Mouse (Mus musculus) liver, embryonic 14.5 days (tissue): ENCODE results near the gene Tbcc. TPM values are rescaled to one million over a fixed set of nuclear protein-coding genes. Genes with fewer than 3 reads are reported as not detected.

Source experiments
- ATAC-seq: fragments of 200-750 bp; cut with Nextera tagmentation; 2 replicates; pipeline ENCODE4 v1.8.0; 2017; ENCODE audit warnings: moderate number of reproducible peaks, mild to moderate bottlenecking, moderate library complexity; ENCODE audit not compliant: insufficient read depth
- DNase-seq, 3 experiments: peaks; one replicate each; pipeline ENCODE4 v3.0.0-alpha.2; 2012 to 2013; ENCODE audit warnings: low read depth in 3 of 3, low spot score in 3 of 3
- H3K27ac ChIP-seq: fragments of 300-500 bp; sonication (generic); 2 replicates; pipeline ENCODE4 v1.5.1; 2014; ENCODE audit warnings: moderate library complexity, mild to moderate bottlenecking, control low read depth, inconsistent platforms
- H3K27me3 ChIP-seq: fragments of 300-500 bp; sonication (generic); 2 replicates; pipeline ENCODE4 v1.6.1; 2014; ENCODE audit warnings: mild to moderate bottlenecking, low read length, moderate library complexity; ENCODE audit not compliant: control insufficient read depth, insufficient read depth
- H3K36me3 ChIP-seq: fragments of 300-500 bp; sonication (generic); replicated peaks from 2 replicates; pipeline ENCODE4 v1.6.1; 2014; ENCODE audit warnings: low read depth; ENCODE audit not compliant: control insufficient read depth, insufficient read depth
- H3K4me1 ChIP-seq, 2 experiments: fragments of 200-500 bp in 1 of 2; fragments of 300-500 bp in 1 of 2; sonication (generic) in 1 of 2; replicated peaks; 2 replicates each; pipeline ENCODE4 v1.6.1; 2012 to 2014; ENCODE audit warnings: antibody characterized with exemption in 1 of 2, inconsistent platforms in 1 of 2, low read length in 1 of 2; ENCODE audit not compliant: control insufficient read depth in 2 of 2, insufficient read depth in 2 of 2
- H3K4me2 ChIP-seq: fragments of 300-500 bp; sonication (generic); 2 replicates; pipeline ENCODE4 v1.6.1; 2014; ENCODE audit warnings: low read depth, mild to moderate bottlenecking, control low read depth, moderate library complexity
- H3K4me3 ChIP-seq, 2 experiments: fragments of 200-500 bp in 1 of 2; fragments of 300-500 bp in 1 of 2; sonication (generic) in 1 of 2; 2 replicates each; pipeline ENCODE4 v1.5.1; 2012 to 2014; ENCODE audit warnings: low read depth in 2 of 2, low read length in 2 of 2, mild to moderate bottlenecking in 2 of 2, control low read depth in 1 of 2, inconsistent platforms in 1 of 2, moderate library complexity in 1 of 2; ENCODE audit not compliant: insufficient read depth in 1 of 2
- H3K9ac ChIP-seq: fragments of 300-500 bp; sonication (generic); replicated peaks from 2 replicates; pipeline ENCODE4 v1.6.1; 2014; ENCODE audit warnings: mild to moderate bottlenecking, control low read depth, moderate library complexity
- H3K9me3 ChIP-seq: fragments of 300-500 bp; sonication (generic); 2 replicates; pipeline ENCODE4 v1.6.1; 2016; ENCODE audit warnings: low read length, mixed read lengths; ENCODE audit not compliant: control insufficient read depth
- CTCF ChIP-seq: IDR thresholded peaks from 2 replicates; pipeline ENCODE4 v1.5.1; 2016; ENCODE audit warnings: antibody characterized with exemption, low read depth, control low read depth
- EP300 ChIP-seq: IDR thresholded peaks from 2 replicates; pipeline ENCODE4 v1.6.1; 2016; ENCODE audit warnings: antibody characterized with exemption, low read depth
- WGBS: fragments of 180-500 bp; shearing (Covaris S2); extraction: QIAGEN DNeasy Blood & Tissue Kit; methylation state at CpG from one replicate; pipeline ENCODE4 v1.1.7; 2014; ENCODE audit not compliant: insufficient replicate concordance; 5-methylcytosine and 5-hydroxymethylcytosine counted together
- polyA plus RNA-seq, 2 experiments: library from polyadenylated mRNA; depleted of rRNA in 1 of 2; stranded (reverse) in 1 of 2; unstranded in 1 of 2; fragments of >200 nt; fragmentation: Nextera tagmentation in 1 of 2; extraction: Ambion mirVana in 1 of 2; gene quantifications; 2 replicates each; pipeline versions ENCODE4 v1.2.1 to v1.2.3; 2012 to 2014

Tbcc gene
- polyA plus RNA-seq, 2 experiments, result 9.4 to 23.1 TPM

GRCm38 (mm10) chr17:46855328-46856106 lies 35.0 kb upstream of the Tbcc start:
- H3K27ac ChIP-seq, result peak overlapping the region; percentile 88
- 49% methylated on average over 15 of the region's 15 CpGs for WGBS
- DNase-seq, result no peak

GRCm38 (mm10) chr17:46856107-46856388 lies 34.4 kb upstream of the Tbcc start:
- H3K4me2 ChIP-seq, result peak overlapping the region; percentile 65
- peak overlapping the region; percentile 88 for H3K27ac ChIP-seq
- TF ChIP-seq CTCF (no peak), EP300 (no peak)
- peaks cover 13 to 22% of the 10 kb centered on the region in 2 experiments for H3K4me1 ChIP-seq
- H3K4me3 ChIP-seq, result peak overlapping the region; percentile 96 to 98
- H3K27me3 ChIP-seq, result no peaks in the 10 kb centered on the region
- peak overlapping the region; percentile 96 for H3K9ac ChIP-seq
- no peaks in the 10 kb centered on the region for H3K36me3 ChIP-seq
- DNase-seq (no peak), ATAC-seq (no peak)
- no peaks in the 10 kb centered on the region for H3K9me3 ChIP-seq
- WGBS, result 14% methylated on average over 4 of the region's 4 CpGs

More at GRCm38 (mm10) chr17:46855328-46856106, 35.0 kb upstream of the Tbcc start:
- no peaks in the 10 kb centered on the region for H3K27me3 ChIP-seq
- peak overlapping the region; percentile 65 for H3K4me2 ChIP-seq
- H3K9ac ChIP-seq, result peak overlapping the region; percentile 96
- H3K4me3 ChIP-seq, result peak overlapping the region; percentile 96 to 98
- no peak for TF ChIP-seq EP300
- no peak for TF ChIP-seq CTCF
- H3K4me1 ChIP-seq, result peaks cover 13 to 22% of the 10 kb centered on the region in 2 experiments
- ATAC-seq, result no peak
- H3K9me3 ChIP-seq, result no peaks in the 10 kb centered on the region
- no peaks in the 10 kb centered on the region for H3K36me3 ChIP-seq

- WGBS, result under 1% methylated on average over 86 of the region's 87 CpGs
- TF ChIP-seq CTCF (no peak), EP300 (no peak)
- H3K4me3 ChIP-seq, result peak overlapping the region; percentile 96 to 98
- peak overlapping the region; percentile 96 for H3K9ac ChIP-seq
- no peaks in the 10 kb centered on the region for H3K9me3 ChIP-seq
- H3K27me3 ChIP-seq, result no peaks in the 10 kb centered on the region
- H3K4me2 ChIP-seq, result peak overlapping the region; percentile 65
- ATAC-seq, result peak; percentile 78
- H3K27ac ChIP-seq, result peak overlapping the region; percentile 88
- peak in 1 of 3 experiments; percentile 38 for DNase-seq
- H3K36me3 ChIP-seq, result no peaks in the 10 kb centered on the region
- H3K4me1 ChIP-seq, result peaks cover 13 to 22% of the 10 kb centered on the region in 2 experiments
Measured at GRCm38 (mm10) chr17:46856471-46857360, 33.8 kb upstream of the Tbcc start.

- under 1% methylated on average over 38 of the region's 52 CpGs for WGBS
- H3K4me2 ChIP-seq, result peak overlapping the region; percentile 65
- ATAC-seq (peak; percentile 74), DNase-seq (peak in 1 of 3 experiments; percentile 34)
- no peaks in the 10 kb centered on the region for H3K36me3 ChIP-seq
- H3K4me3 ChIP-seq, result peak overlapping the region; percentile 96 to 98
- H3K27ac ChIP-seq, result peak overlapping the region; percentile 88
- no peak for TF ChIP-seq CTCF
- TF ChIP-seq EP300, result no peak
- peak overlapping the region; percentile 96 for H3K9ac ChIP-seq
- H3K27me3 ChIP-seq, result no peaks in the 10 kb centered on the region
- H3K9me3 ChIP-seq, result no peaks in the 10 kb centered on the region
- H3K4me1 ChIP-seq, result peaks cover 13 to 22% of the 10 kb centered on the region in 2 experiments
Measured at GRCm38 (mm10) chr17:46857361-46857902, 33.1 kb upstream of the Tbcc start.
